ENCODE assay signal across 17 mouse cellular contexts in the genomic region with DNA sequence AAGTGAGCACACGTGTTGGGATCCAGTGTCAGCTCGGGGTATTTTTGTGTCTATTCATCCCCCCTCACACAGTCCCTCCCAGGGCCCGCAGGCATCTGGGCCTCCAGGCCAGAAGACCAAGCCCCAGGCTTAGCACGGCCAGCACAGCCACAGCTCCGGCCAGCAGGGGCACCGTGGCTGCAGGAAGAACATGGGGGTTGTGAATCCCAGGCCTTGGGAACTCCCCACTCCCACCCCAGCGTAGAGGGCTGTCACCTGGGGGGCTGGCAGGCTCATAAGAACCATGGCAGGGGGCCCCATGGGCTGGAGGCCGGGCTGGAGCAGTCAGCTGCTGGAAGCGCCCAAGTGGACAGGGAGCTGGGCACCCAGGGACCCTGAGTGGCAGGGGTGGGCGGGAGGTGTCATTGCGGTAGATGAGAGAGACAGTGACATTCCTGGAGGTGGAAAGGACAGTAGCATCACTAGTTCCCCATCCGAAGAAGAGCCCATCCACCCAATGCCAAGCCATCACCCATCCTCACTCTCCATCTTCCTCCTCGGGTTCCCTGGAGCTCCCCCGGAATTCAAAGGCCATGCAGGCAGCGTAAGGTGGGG. TPM values are rescaled to one million over a fixed set of nuclear protein-coding genes. Genes with fewer than 3 reads are reported as not detected.
A peak's percentile ranks its signal among the peaks of the same experiment; 100 is the strongest.
DNase-seq lines count a peak whose midpoint lies in the region; ATAC-seq and TF ChIP-seq lines count a peak whose summit lies in the region.
"Had no signal": no experiment of that assay in that cellular context is flagged by ENCODE, and none has a peak within 500 bp of the region (broad histone marks: within the 10 kb centered on the region; RNA-seq: fewer than 3 reads in every experiment).

No protein-coding gene starts in this region.

- H3K4me3 ChIP-seq in hindbrain, embryonic 12.5 days = no peak overlapping the region
- H3K4me3 ChIP-seq in hindbrain, embryonic 10.5 days = no peak overlapping the region
- no peak overlapping the region for H3K4me3 ChIP-seq in lung, embryonic 15.5 days
- no peak overlapping the region for H3K4me3 ChIP-seq in intestine, embryonic 15.5 days (replicated peaks)
- no peak overlapping the region for H3K4me3 ChIP-seq in midbrain, embryonic 16.5 days (ENCODE audit: low read depth, low read length)
- H3K4me3 ChIP-seq in heart, adult 2 months = no peak overlapping the region

- DNase-seq in hindbrain, embryonic 10.5 days (ENCODE audit: low spot score) = no peak
- DNase-seq in lung, postnatal 36 days = no peak
- no peak for DNase-seq in heart, adult 2 months
- DNase-seq: cerebellum, adult 9-10 months; heart, postnatal 10 days; kidney, adult 9 months; lung, postnatal 14 days had no signal

- TF ChIP-seq EP300 in heart, adult 2 months (IDR thresholded peaks at IDR 0.05; ENCODE audit: insufficient read depth, low read depth, low read length) = no peak

- H3K79me2 ChIP-seq in heart, adult 2 months (replicated peaks; ENCODE audit: control insufficient read depth, insufficient read depth, low read length) = no peaks in the 10 kb centered on the region

- ATAC-seq in hindbrain, embryonic 12.5 days (ENCODE audit: low FRiP score) = 0 out of 2 replicates have a peak, but pooled peaks have one; percentile 14
- ATAC-seq in lung, embryonic 15.5 days (ENCODE audit: borderline replicate concordance, extremely low read depth, low FRiP score, low TSS enrichment) = 0 out of 2 replicates have a peak, but pooled peaks have one; percentile 3
- peak; percentile 12; the same call in 1 of the 2 replicates for ATAC-seq in intestine, embryonic 15.5 days
- ATAC-seq in midbrain, embryonic 16.5 days = peak; percentile 6; the same call in 1 of the 2 replicates
- ATAC-seq: Patski had no signal

- no peak overlapping the region for H3K4me2 ChIP-seq in hindbrain, embryonic 12.5 days (replicated peaks)
- no peak overlapping the region for H3K4me2 ChIP-seq in lung, embryonic 15.5 days
- H3K4me2 ChIP-seq in intestine, embryonic 15.5 days (replicated peaks) = no peak overlapping the region
- H3K4me2 ChIP-seq in midbrain, embryonic 16.5 days (ENCODE audit: low read length) = no peak overlapping the region

- peaks cover 59% of the 10 kb centered on the region for H3K36me3 ChIP-seq in hindbrain, embryonic 12.5 days
- H3K36me3 ChIP-seq in hindbrain, embryonic 10.5 days = peaks cover 68% of the 10 kb centered on the region
- peaks cover 40% of the 10 kb centered on the region for H3K36me3 ChIP-seq in lung, embryonic 15.5 days
- H3K36me3 ChIP-seq in intestine, embryonic 15.5 days = peaks cover 33% of the 10 kb centered on the region
- peaks cover 14% of the 10 kb centered on the region for H3K36me3 ChIP-seq in midbrain, embryonic 16.5 days (ENCODE audit: control insufficient read depth, insufficient read depth, low read length)
- H3K36me3 ChIP-seq in heart, adult 2 months (ENCODE audit: control insufficient read depth, insufficient read depth, low read length) = no peaks in the 10 kb centered on the region

- H3K9me3 ChIP-seq in hindbrain, embryonic 12.5 days (replicated peaks) = no peaks in the 10 kb centered on the region
- no peaks in the 10 kb centered on the region for H3K9me3 ChIP-seq in hindbrain, embryonic 10.5 days
- no peaks in the 10 kb centered on the region for H3K9me3 ChIP-seq in lung, embryonic 15.5 days
- H3K9me3 ChIP-seq in intestine, embryonic 15.5 days = no peaks in the 10 kb centered on the region
- H3K9me3 ChIP-seq in midbrain, embryonic 16.5 days (replicated peaks; ENCODE audit: control insufficient read depth, low read length, poor library complexity, severe bottlenecking) = no peaks in the 10 kb centered on the region

- peaks cover 14% of the 10 kb centered on the region for H3K4me1 ChIP-seq in hindbrain, embryonic 12.5 days
- H3K4me1 ChIP-seq in hindbrain, embryonic 10.5 days (replicated peaks) = peaks cover 22% of the 10 kb centered on the region
- H3K4me1 ChIP-seq in lung, embryonic 15.5 days = peaks cover 4% of the 10 kb centered on the region
- H3K4me1 ChIP-seq in intestine, embryonic 15.5 days (replicated peaks) = peaks cover 3% of the 10 kb centered on the region
- peaks cover 1% of the 10 kb centered on the region for H3K4me1 ChIP-seq in midbrain, embryonic 16.5 days (ENCODE audit: control insufficient read depth, insufficient read depth, low read length)
- no peaks in the 10 kb centered on the region for H3K4me1 ChIP-seq in heart, adult 2 months (ENCODE audit: control insufficient read depth, insufficient read depth, low read length)

- TF ChIP-seq CTCF in heart, adult 2 months (IDR thresholded peaks at IDR 0.05) = no peak

- intact Hi-C loops in heart, adult 2 months (cut with DNase I) = no loop called here

- TF ChIP-seq POLR2A in heart, adult 2 months (IDR thresholded peaks at IDR 0.05; ENCODE audit: insufficient read depth, low read depth, low read length) = no peak

- no peak overlapping the region for H3K9ac ChIP-seq in hindbrain, embryonic 12.5 days
- no peak overlapping the region for H3K9ac ChIP-seq in lung, embryonic 15.5 days
- no peak overlapping the region for H3K9ac ChIP-seq in intestine, embryonic 15.5 days
- H3K9ac ChIP-seq in midbrain, embryonic 16.5 days (ENCODE audit: low read depth, low read length) = 0 out of 2 replicates have a peak overlapping the region, but pooled peaks have one; percentile 10
- no peak overlapping the region for H3K9ac ChIP-seq in heart, adult 2 months (ENCODE audit: low read depth, low read length)

- no peaks in the 10 kb centered on the region for H3K27me3 ChIP-seq in hindbrain, embryonic 12.5 days
- H3K27me3 ChIP-seq in hindbrain, embryonic 10.5 days (ENCODE audit: insufficient read depth, poor library complexity, severe bottlenecking) = no peaks in the 10 kb centered on the region
- H3K27me3 ChIP-seq in lung, embryonic 15.5 days = no peaks in the 10 kb centered on the region
- no peaks in the 10 kb centered on the region for H3K27me3 ChIP-seq in intestine, embryonic 15.5 days (replicated peaks)
- no peaks in the 10 kb centered on the region for H3K27me3 ChIP-seq in midbrain, embryonic 16.5 days (ENCODE audit: control insufficient read depth, insufficient read depth, low read depth, low read length)
- no peaks in the 10 kb centered on the region for H3K27me3 ChIP-seq in heart, adult 2 months (ENCODE audit: control insufficient read depth, insufficient read depth, low read length)
- H3K27me3 ChIP-seq: Patski had no signal

- no peak overlapping the region for H3K27ac ChIP-seq in hindbrain, embryonic 12.5 days
- H3K27ac ChIP-seq in hindbrain, embryonic 10.5 days = no peak overlapping the region
- no peak overlapping the region for H3K27ac ChIP-seq in lung, embryonic 15.5 days
- H3K27ac ChIP-seq in intestine, embryonic 15.5 days = no peak overlapping the region
- no peak overlapping the region for H3K27ac ChIP-seq in midbrain, embryonic 16.5 days (ENCODE audit: low read length)
- H3K27ac ChIP-seq in heart, adult 2 months = no peak overlapping the region

- 60% methylated on average over 15 of the region's 15 CpGs for WGBS in hindbrain, embryonic 12.5 days
- 75% methylated on average over 15 of the region's 15 CpGs for WGBS in hindbrain, embryonic 10.5 days
- WGBS in lung, embryonic 15.5 days = 59% methylated on average over 15 of the region's 15 CpGs
- WGBS in intestine, embryonic 15.5 days = 66% methylated on average over 15 of the region's 15 CpGs
- 68% methylated on average over 15 of the region's 15 CpGs for WGBS in midbrain, embryonic 16.5 days
- 70% methylated on average over 15 of the region's 15 CpGs for WGBS in heart, adult 2 months

RNA-seq across cellular contexts. Expression of gene Acp4, which starts 4.1 kb away (rescaled TPM):
- polyA plus RNA-seq in hindbrain, embryonic 12.5 days (2016; fragmentation: Nextera tagmentation; extraction: Ambion mirVana) = not detected in 2 replicates
- polyA plus RNA-seq in hindbrain, embryonic 10.5 days (2016; fragmentation: Nextera tagmentation; extraction: Ambion mirVana) = 0.09 and 0.12 TPM in 2 replicates
- polyA plus RNA-seq in lung, embryonic 15.5 days (2015; fragmentation: Nextera tagmentation; extraction: Ambion mirVana) = not detected in 2 replicates
- not detected in 2 replicates for polyA plus RNA-seq in intestine, embryonic 15.5 days (2015; fragmentation: Nextera tagmentation; extraction: Ambion mirVana)
- 0.14 TPM in 1 of 2 replicates, not detected in the other for polyA plus RNA-seq in midbrain, embryonic 16.5 days (2015; fragmentation: Nextera tagmentation; extraction: Ambion mirVana)
- not detected for total RNA-seq in heart, adult 2 months (2021)
- not detected in 2 replicates for polyA plus RNA-seq in heart, adult 2 months (2012; rRNA removed)
- total RNA-seq: heart, postnatal 10 days; layer of hippocampus, postnatal 10 days had no signal
- polyA plus RNA-seq: embryonic facial prominence, embryonic 11.5 days; gonadal fat pad, adult 2 months; Patski; stomach, embryonic 14.5 days had no signal

RNA-seq across cellular contexts. Expression of gene 2410002F23Rik, which starts 6.6 kb away (rescaled TPM):
- 182 and 196 TPM in 2 replicates for polyA plus RNA-seq in hindbrain, embryonic 12.5 days (2016; fragmentation: Nextera tagmentation; extraction: Ambion mirVana)
- 173 and 174 TPM in 2 replicates for polyA plus RNA-seq in hindbrain, embryonic 10.5 days (2016; fragmentation: Nextera tagmentation; extraction: Ambion mirVana)
- polyA plus RNA-seq in lung, embryonic 15.5 days (2015; fragmentation: Nextera tagmentation; extraction: Ambion mirVana) = 133 TPM in 2 replicates
- polyA plus RNA-seq in intestine, embryonic 15.5 days (2015; fragmentation: Nextera tagmentation; extraction: Ambion mirVana) = 124 and 127 TPM in 2 replicates
- polyA plus RNA-seq in midbrain, embryonic 16.5 days (2015; fragmentation: Nextera tagmentation; extraction: Ambion mirVana) = 225 and 237 TPM in 2 replicates
- total RNA-seq in heart, adult 2 months (2021) = 10 to 100 TPM; 12.0 to 12.3 TPM
- polyA plus RNA-seq in heart, adult 2 months (2012; rRNA removed) = 29.5 and 37.6 TPM in 2 replicates

RNA-seq across cellular contexts. Expression of gene 1700028J19Rik, which starts 6.6 kb away (rescaled TPM):
- polyA plus RNA-seq in hindbrain, embryonic 12.5 days (2016; fragmentation: Nextera tagmentation; extraction: Ambion mirVana) = 1.1 and 1.2 TPM in 2 replicates
- polyA plus RNA-seq in hindbrain, embryonic 10.5 days (2016; fragmentation: Nextera tagmentation; extraction: Ambion mirVana) = 1.0 and 1.5 TPM in 2 replicates
- 1.4 TPM in 2 replicates for polyA plus RNA-seq in lung, embryonic 15.5 days (2015; fragmentation: Nextera tagmentation; extraction: Ambion mirVana)
- polyA plus RNA-seq in intestine, embryonic 15.5 days (2015; fragmentation: Nextera tagmentation; extraction: Ambion mirVana) = 1.3 and 1.6 TPM in 2 replicates
- 1.1 and 1.5 TPM in 2 replicates for polyA plus RNA-seq in midbrain, embryonic 16.5 days (2015; fragmentation: Nextera tagmentation; extraction: Ambion mirVana)
- total RNA-seq in heart, adult 2 months (2021) = under 1 TPM; 0.68 to 0.70 TPM
- 1.3 and 2.1 TPM in 2 replicates for polyA plus RNA-seq in heart, adult 2 months (2012; rRNA removed)

RNA-seq across cellular contexts. Expression of gene Gm15517, which starts 8.1 kb away (rescaled TPM):
- polyA plus RNA-seq in hindbrain, embryonic 12.5 days (2016; fragmentation: Nextera tagmentation; extraction: Ambion mirVana) = not detected in 2 replicates
- not detected in 2 replicates for polyA plus RNA-seq in hindbrain, embryonic 10.5 days (2016; fragmentation: Nextera tagmentation; extraction: Ambion mirVana)
- polyA plus RNA-seq in lung, embryonic 15.5 days (2015; fragmentation: Nextera tagmentation; extraction: Ambion mirVana) = not detected in 2 replicates
- not detected in 2 replicates for polyA plus RNA-seq in intestine, embryonic 15.5 days (2015; fragmentation: Nextera tagmentation; extraction: Ambion mirVana)
- polyA plus RNA-seq in midbrain, embryonic 16.5 days (2015; fragmentation: Nextera tagmentation; extraction: Ambion mirVana) = not detected in 2 replicates
- not detected for total RNA-seq in heart, adult 2 months (2021)
- not detected in 2 replicates for polyA plus RNA-seq in heart, adult 2 months (2012; rRNA removed)
- total RNA-seq: heart, postnatal 10 days; layer of hippocampus, postnatal 10 days had no signal
- polyA plus RNA-seq: limb, embryonic 11.5 days; Patski; stomach, embryonic 14.5 days had no signal

RNA-seq across cellular contexts. Expression of gene Gm36864, which starts 17.1 kb away (rescaled TPM):
- polyA plus RNA-seq in hindbrain, embryonic 12.5 days (2016; fragmentation: Nextera tagmentation; extraction: Ambion mirVana) = not detected in 2 replicates
- 0.10 TPM in 1 of 2 replicates, not detected in the other for polyA plus RNA-seq in hindbrain, embryonic 10.5 days (2016; fragmentation: Nextera tagmentation; extraction: Ambion mirVana)
- not detected in 2 replicates for polyA plus RNA-seq in lung, embryonic 15.5 days (2015; fragmentation: Nextera tagmentation; extraction: Ambion mirVana)
- not detected in 2 replicates for polyA plus RNA-seq in intestine, embryonic 15.5 days (2015; fragmentation: Nextera tagmentation; extraction: Ambion mirVana)
- not detected in 2 replicates for polyA plus RNA-seq in midbrain, embryonic 16.5 days (2015; fragmentation: Nextera tagmentation; extraction: Ambion mirVana)
- not detected for total RNA-seq in heart, adult 2 months (2021)
- polyA plus RNA-seq in heart, adult 2 months (2012; rRNA removed) = not detected in 2 replicates
- total RNA-seq: heart, postnatal 10 days; layer of hippocampus, postnatal 10 days had no signal
- polyA plus RNA-seq: embryonic facial prominence, embryonic 11.5 days; gonadal fat pad, adult 2 months; limb, embryonic 11.5 days; Patski; stomach, embryonic 14.5 days had no signal
